Mouse (Mus musculus): ENCODE data around the gene Cabp2.

DNA sequence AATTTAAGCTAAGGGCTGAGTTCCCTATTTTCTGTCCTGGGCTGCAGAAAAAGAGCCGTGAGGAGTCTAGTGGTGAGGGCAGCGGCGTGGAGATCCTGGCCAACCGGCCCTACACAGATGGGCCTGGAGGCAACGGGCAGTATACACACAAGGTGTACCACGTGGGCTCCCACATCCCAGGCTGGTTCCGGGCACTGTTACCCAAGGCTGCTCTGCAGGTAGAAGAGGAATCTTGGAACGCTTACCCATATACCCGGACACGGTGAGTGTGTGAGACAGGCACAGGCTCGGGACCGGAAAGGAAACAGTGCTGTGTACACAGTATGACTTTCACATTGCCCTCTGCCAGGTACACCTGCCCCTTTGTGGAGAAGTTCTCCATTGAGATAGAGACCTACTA lies 21.2 kb downstream of the Cabp2 start:
- TF ChIP-seq CTCF (IDR thresholded peaks at IDR 0.05; ENCODE audit: low read depth), result no peak
- TF ChIP-seq EP300 (optimal IDR thresholded peaks at IDR 0.05), result no peak
